Mouse (Mus musculus) telencephalon, adult 2 months (tissue): ENCODE results near the gene Olfr68.
"Not testable (repeated sequence)": the region's sequence is repeated elsewhere in the genome, so short reads cannot be mapped to it uniquely, and the experiment has no call there.

Source experiments
- DNase-seq: peaks from one replicate; pipeline ENCODE4 v3.0.0-alpha.2; 2011; ENCODE audit warnings: low read depth, low spot score

The Olfr68 gene

DNA sequence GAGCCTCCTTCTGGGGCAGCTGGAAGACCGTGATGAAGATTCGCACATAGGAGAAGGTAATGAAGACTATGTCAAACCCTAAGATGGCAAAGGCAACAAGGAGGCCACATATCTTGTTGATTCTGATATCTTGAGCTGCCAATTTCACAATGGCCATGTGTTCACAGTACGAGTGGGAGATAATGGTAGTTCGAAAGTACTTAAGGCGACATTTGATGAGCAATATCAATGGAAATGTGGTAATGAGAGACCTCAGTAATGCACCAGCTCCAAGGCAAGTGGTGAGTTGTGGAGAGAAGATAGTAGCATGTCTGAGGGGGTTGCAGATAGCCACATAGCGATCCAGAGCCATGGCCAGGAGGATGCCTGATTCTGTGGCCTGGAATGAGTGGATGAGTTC, 11.8 kb downstream of the Olfr68 start:
- DNase-seq: not testable (repeated sequence)

- not testable (repeated sequence) for DNase-seq
Measured at GRCm38 (mm10) chr7:103762212-103762611, 17.3 kb downstream of the Olfr68 start.

DNA sequence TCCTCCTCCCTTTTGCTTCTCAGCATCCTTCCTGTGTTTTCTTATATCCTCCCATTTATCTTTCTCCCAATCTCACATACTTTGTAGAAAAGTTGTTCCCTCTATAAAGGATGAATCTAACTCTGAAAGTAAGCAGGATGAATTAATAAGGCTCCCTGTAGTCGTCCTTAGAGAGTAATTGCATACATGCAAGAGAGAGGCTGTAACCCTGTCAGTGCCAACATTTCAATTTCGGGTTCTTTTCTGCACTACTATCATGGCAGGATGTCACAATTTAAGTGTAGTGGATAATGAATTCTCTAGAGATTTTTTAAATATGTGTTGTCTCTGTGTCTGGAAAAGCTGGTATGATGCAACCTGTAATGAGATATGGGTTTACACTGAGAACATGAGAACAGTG, 22.3 kb downstream of the Olfr68 start, which contains the start of gene Olfr630:
Gene Olfr630 (minus strand): TSS at position 101 of the 400 bp plus-strand sequence.
- no peak for DNase-seq

DNA sequence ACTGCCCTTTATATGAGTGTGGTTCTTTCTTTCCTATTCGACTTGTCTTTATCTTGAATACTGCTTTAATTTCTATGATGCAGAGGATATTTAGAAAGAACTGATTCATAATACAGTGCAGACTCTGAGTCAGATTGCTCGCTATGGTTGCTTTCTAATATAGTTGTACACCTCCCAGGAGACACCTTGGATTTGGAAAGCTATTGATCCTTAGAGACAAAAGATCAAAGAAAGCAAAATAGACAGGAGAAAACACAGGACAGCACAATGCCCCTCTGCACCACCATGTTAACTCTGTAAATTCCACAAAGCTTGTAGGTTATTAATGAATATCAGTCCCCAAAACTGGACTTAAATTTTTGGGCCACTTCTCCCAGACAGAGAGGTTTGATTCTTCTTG, 34.7 kb downstream of the Olfr68 start, which contains the start of gene Olfr629:
Gene Olfr629 (minus strand): TSS at position 101 of the 400 bp plus-strand sequence.
- DNase-seq: no peak

DNA sequence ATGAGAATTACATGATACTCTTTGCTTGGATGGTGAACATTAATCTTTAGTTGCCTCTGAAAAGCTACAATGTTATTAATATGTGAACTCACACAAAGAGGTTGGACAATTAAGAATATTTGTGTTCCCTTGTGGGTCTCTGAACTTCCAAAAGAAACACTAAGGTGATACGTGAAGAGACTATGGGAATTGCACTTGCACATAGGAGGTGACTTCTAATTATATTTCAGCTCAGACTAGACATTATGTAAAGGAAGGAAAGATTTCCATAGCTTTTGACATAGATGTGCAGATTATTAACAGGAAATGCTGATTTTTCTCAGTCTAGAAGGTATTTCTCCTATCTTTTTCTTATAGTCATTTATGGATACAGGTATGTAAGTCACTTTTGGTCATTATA, 49.4 kb downstream of the Olfr68 start, which contains the start of gene Olfr628:
Gene Olfr628 (plus strand): TSS at position 301 of the 400 bp plus-strand sequence.
- no peak for DNase-seq
